Mouse (Mus musculus) stomach, embryonic 16.5 days (tissue): ENCODE measurements around the gene Mmp15. TPM values are rescaled to one million over a fixed set of nuclear protein-coding genes. Genes with fewer than 3 reads are reported as not detected.
A peak's percentile ranks its signal among the peaks of the same experiment; 100 is the strongest.

Source experiments
- ATAC-seq: fragments of 200-750 bp; cut with Nextera tagmentation; 2 replicates; pipeline ENCODE4 v1.8.0; 2017; ENCODE audit warnings: moderate number of reproducible peaks, moderate TSS enrichment; ENCODE audit not compliant: insufficient read depth, low FRiP score
- H3K27ac ChIP-seq: fragments of 300-500 bp; sonication (generic); 2 replicates; pipeline ENCODE4 v1.5.1; 2014; ENCODE audit warnings: low read length
- H3K27me3 ChIP-seq: fragments of 300-500 bp; sonication (generic); 2 replicates; pipeline ENCODE4 v1.6.1; 2014; ENCODE audit warnings: low read length, control low read depth, mixed read lengths; ENCODE audit not compliant: control insufficient read depth, insufficient read depth
- H3K36me3 ChIP-seq: fragments of 300-500 bp; sonication (generic); 2 replicates; pipeline ENCODE4 v1.6.1; 2014; ENCODE audit warnings: low read length; ENCODE audit not compliant: control insufficient read depth, insufficient read depth
- H3K4me1 ChIP-seq: fragments of 300-500 bp; sonication (generic); 2 replicates; pipeline ENCODE4 v1.6.1; 2014; ENCODE audit warnings: low read length, control low read depth, mixed read lengths; ENCODE audit not compliant: control insufficient read depth, insufficient read depth
- H3K4me2 ChIP-seq: fragments of 300-500 bp; sonication (generic); 2 replicates; pipeline ENCODE4 v1.6.1; 2014; ENCODE audit warnings: low read depth, low read length, mixed read lengths
- H3K4me3 ChIP-seq: fragments of 300-500 bp; sonication (generic); replicated peaks from 2 replicates; pipeline ENCODE4 v1.5.1; 2014; ENCODE audit warnings: mild to moderate bottlenecking, low read length
- H3K9ac ChIP-seq: fragments of 300-500 bp; sonication (generic); 2 replicates; pipeline ENCODE4 v1.6.1; 2014; ENCODE audit warnings: low read length
- H3K9me3 ChIP-seq: fragments of 300-500 bp; sonication (generic); replicated peaks from 2 replicates; pipeline ENCODE4 v1.6.1; 2016; ENCODE audit warnings: low read length, control low read depth; ENCODE audit not compliant: control insufficient read depth
- WGBS: fragments of 180-500 bp; shearing (Covaris S2); extraction: QIAGEN DNeasy Blood & Tissue Kit; methylation state at CpG from one replicate; pipeline ENCODE4 v1.1.7; 2014; 5-methylcytosine and 5-hydroxymethylcytosine counted together
- polyA plus RNA-seq: library from polyadenylated mRNA; unstranded; fragments of >200 nt; fragmentation: Nextera tagmentation; extraction: Ambion mirVana; gene quantifications from 2 replicates; pipeline ENCODE4 v1.2.1, GENCODE M21; 2015

The Mmp15 gene
- polyA plus RNA-seq, 1 experiment from 2014 or later: 13.4 TPM

GRCm38 (mm10) chr8:95320224-95321139 is 31.6 kb upstream of the Mmp15 start:
- ATAC-seq: peak; percentile 82
- Histone ChIP-seq H3K4me3 (peak overlapping the region; percentile 51), H3K27ac (no peak overlapping the region)

GRCm38 (mm10) chr8:95323201-95323600 is 28.9 kb upstream of the Mmp15 start:
- no peak for ATAC-seq
- Histone ChIP-seq H3K4me3 (no peak overlapping the region), H3K36me3 (peaks cover 7% of the 10 kb centered on the region), H3K27me3 (no peaks in the 10 kb centered on the region), H3K27ac (no peak overlapping the region), H3K9ac (no peak overlapping the region), H3K4me2 (no peak overlapping the region), H3K9me3 (no peaks in the 10 kb centered on the region), H3K4me1 (peaks cover 10% of the 10 kb centered on the region; the same call in 1 of the 2 replicates)
- WGBS: 82% methylated on average over 3 of the region's 3 CpGs

More at GRCm38 (mm10) chr8:95320224-95321139, 31.6 kb upstream of the Mmp15 start:
- H3K36me3 ChIP-seq: no peaks in the 10 kb centered on the region; the same call in 1 of the 2 replicates
- peak overlapping the region; percentile 64 for H3K9ac ChIP-seq
- WGBS: 2% methylated on average over 41 of the region's 41 CpGs
- H3K4me2 ChIP-seq: peak overlapping the region; percentile 98
- H3K4me1 ChIP-seq: peaks cover 10% of the 10 kb centered on the region; the same call in 1 of the 2 replicates
- H3K27me3 ChIP-seq: no peaks in the 10 kb centered on the region
- no peaks in the 10 kb centered on the region for H3K9me3 ChIP-seq

- Histone ChIP-seq H3K36me3 (peaks cover 20% of the 10 kb centered on the region), H3K9me3 (no peaks in the 10 kb centered on the region), H3K27ac (no peak overlapping the region), H3K9ac (no peak overlapping the region), H3K4me3 (no peak overlapping the region), H3K27me3 (no peaks in the 10 kb centered on the region), H3K4me1 (peaks cover 10% of the 10 kb centered on the region; the same call in 1 of the 2 replicates), H3K4me2 (no peak overlapping the region)
- 66% methylated on average over 5 of the region's 5 CpGs for WGBS
- no peak for ATAC-seq
Observed at GRCm38 (mm10) chr8:95324646-95325045, 27.4 kb upstream of the Mmp15 start.

GRCm38 (mm10) chr8:95326822-95327221 is 25.2 kb upstream of the Mmp15 start:
- H3K4me3 ChIP-seq: no peak overlapping the region
- H3K4me1 ChIP-seq: peaks cover 12% of the 10 kb centered on the region
- no peak for ATAC-seq
- no peak overlapping the region for H3K9ac ChIP-seq
- WGBS: 84% methylated on average over 5 of the region's 5 CpGs
- no peak overlapping the region for H3K4me2 ChIP-seq
- no peaks in the 10 kb centered on the region for H3K27me3 ChIP-seq
- no peaks in the 10 kb centered on the region for H3K9me3 ChIP-seq
- peaks cover 20% of the 10 kb centered on the region for H3K36me3 ChIP-seq
- no peak overlapping the region for H3K27ac ChIP-seq

- ATAC-seq: no peak
- H3K27ac ChIP-seq: no peak overlapping the region
- H3K9me3 ChIP-seq: no peaks in the 10 kb centered on the region
- 91% methylated on average over 46 of the region's 46 CpGs for WGBS
- H3K36me3 ChIP-seq: peaks cover 20% of the 10 kb centered on the region
- no peaks in the 10 kb centered on the region for H3K27me3 ChIP-seq
- H3K4me3 ChIP-seq: no peak overlapping the region
- peaks cover 12% of the 10 kb centered on the region for H3K4me1 ChIP-seq
- H3K4me2 ChIP-seq: no peak overlapping the region
- no peak overlapping the region for H3K9ac ChIP-seq
Observed at GRCm38 (mm10) chr8:95327866-95328465, 24.1 kb upstream of the Mmp15 start.

- Histone ChIP-seq H3K4me2 (peak overlapping the region; percentile 91), H3K27me3 (no peaks in the 10 kb centered on the region), H3K36me3 (peaks cover 29% of the 10 kb centered on the region), H3K4me1 (peaks cover 12% of the 10 kb centered on the region), H3K4me3 (peak overlapping the region; percentile 75), H3K9ac (peak overlapping the region; percentile 94), H3K27ac (no peak overlapping the region), H3K9me3 (no peaks in the 10 kb centered on the region)
- WGBS: 45% methylated on average over 1 of the region's 1 CpGs
- ATAC-seq: no peak
Observed at GRCm38 (mm10) chr8:95330367-95330766, 21.7 kb upstream of the Mmp15 start.

GRCm38 (mm10) chr8:95331156-95331719 is 20.8 kb upstream of the Mmp15 start:
- Histone ChIP-seq H3K4me1 (peaks cover 12% of the 10 kb centered on the region), H3K9ac (peak overlapping the region; percentile 94), H3K27me3 (no peaks in the 10 kb centered on the region), H3K4me3 (peak overlapping the region; percentile 75), H3K9me3 (no peaks in the 10 kb centered on the region), H3K36me3 (peaks cover 29% of the 10 kb centered on the region), H3K4me2 (peak overlapping the region; percentile 91), H3K27ac (peak overlapping the region; percentile 98)
- ATAC-seq: peak; percentile 18; the same call in 1 of the 2 replicates
- under 1% methylated on average over 38 of the region's 38 CpGs for WGBS

- Histone ChIP-seq H3K27me3 (no peaks in the 10 kb centered on the region), H3K36me3 (peaks cover 29% of the 10 kb centered on the region), H3K4me1 (peaks cover 12% of the 10 kb centered on the region), H3K9ac (peak within 1 kb of the TSS; percentile 94), H3K27ac (peak within 1 kb of the TSS; percentile 98), H3K9me3 (no peaks in the 10 kb centered on the region), H3K4me2 (peak within 1 kb of the TSS; percentile 91), H3K4me3 (peak within 1 kb of the TSS; percentile 75)
- ATAC-seq: peak; percentile 96
- under 1% methylated on average over 73 of the region's 80 CpGs for whole genome bisulfite sequencing
Observed at GRCm38 (mm10) chr8:95331720-95332436, 20.2 kb upstream of the Mmp15 start, which contains the start of the genes Zfp319 and Usb1. Zfp319 (minus strand) TSS chr8:95331950. Usb1 (plus strand) TSS chr8:95332284.
